Mouse (Mus musculus): ENCODE measurements around the gene Dll1.

- no peak for TF ChIP-seq CTCF (IDR thresholded peaks at IDR 0.05)
- TF ChIP-seq EP300 (IDR thresholded peaks at IDR 0.05; ENCODE audit: insufficient read depth, low read depth, low read length) = no peak
- no peak for TF ChIP-seq POLR2A (IDR thresholded peaks at IDR 0.05; ENCODE audit: insufficient read depth, low read depth, low read length)
Measured at GRCm38 (mm10) chr17:15356526-15356925, 20.1 kb downstream of the Dll1 start.
